Mouse (Mus musculus): ENCODE measurements around the gene Ndufa10. TPM values are rescaled to one million over a fixed set of nuclear protein-coding genes. Genes with fewer than 3 reads are reported as not detected.

The Ndufa10 gene
- polyA plus RNA-seq, 1 experiment from 2014 or later = 248 TPM

DNA sequence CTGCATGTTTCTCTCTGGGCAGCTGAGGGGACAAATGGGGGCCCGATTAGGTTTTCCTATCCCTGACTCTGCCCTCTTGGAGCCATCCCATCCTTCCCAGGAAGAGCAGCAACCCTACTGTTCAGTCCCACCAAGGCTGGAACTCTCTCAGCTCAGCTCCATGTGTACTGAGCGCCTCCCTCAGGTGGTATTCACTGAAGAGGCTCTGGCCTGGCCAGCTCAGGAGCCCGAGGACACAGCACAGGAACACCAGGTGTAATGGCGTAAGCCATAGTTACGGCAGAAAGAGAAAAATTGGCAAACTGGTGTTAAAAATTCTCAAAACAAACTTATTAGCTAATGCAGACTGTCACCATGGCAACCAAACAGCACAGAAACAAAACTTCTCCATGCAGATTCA is 68.5 kb downstream of the Ndufa10 start:
- no peak overlapping the region for H3K27ac ChIP-seq
- no peaks in the 10 kb centered on the region for H3K36me3 ChIP-seq
- H3K4me1 ChIP-seq = no peaks in the 10 kb centered on the region
- no peak overlapping the region for H3K9ac ChIP-seq
- no peak for ATAC-seq (ENCODE audit: low FRiP score)
- H3K4me3 ChIP-seq = no peak overlapping the region
- WGBS = 81% methylated on average over 5 of the region's 5 CpGs
- H3K4me2 ChIP-seq (replicated peaks) = no peak overlapping the region
- H3K9me3 ChIP-seq (replicated peaks) = no peaks in the 10 kb centered on the region
- H3K27me3 ChIP-seq = no peaks in the 10 kb centered on the region

DNA sequence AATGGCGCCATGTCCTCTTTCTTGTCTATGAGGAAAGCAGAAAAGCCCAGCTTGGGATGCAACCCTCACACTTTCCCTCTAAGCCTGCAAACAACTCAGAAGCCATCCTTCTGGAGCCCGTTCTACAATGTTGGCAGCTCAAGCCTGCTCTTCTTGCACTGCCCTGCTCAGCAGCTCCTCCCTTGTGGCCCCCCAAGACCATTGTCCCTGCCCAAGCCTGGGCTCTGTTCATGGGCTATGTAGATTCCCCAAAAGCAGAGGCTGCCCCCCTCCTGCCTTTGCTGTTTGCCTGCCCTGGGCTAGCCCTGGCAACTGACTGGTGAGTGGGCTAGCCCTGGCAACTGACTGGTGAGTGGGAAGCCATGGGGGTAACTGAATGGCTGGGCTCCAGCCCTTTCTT is 73.1 kb downstream of the Ndufa10 start:
- H3K9me3 ChIP-seq (replicated peaks) = no peaks in the 10 kb centered on the region
- H3K4me1 ChIP-seq = peaks cover 14% of the 10 kb centered on the region
- no peak overlapping the region for H3K4me3 ChIP-seq
- no peaks in the 10 kb centered on the region for H3K27me3 ChIP-seq
- ATAC-seq (ENCODE audit: low FRiP score) = no peak
- 89% methylated on average over 2 of the region's 2 CpGs for WGBS
- H3K4me2 ChIP-seq (replicated peaks) = no peak overlapping the region
- no peak overlapping the region for H3K9ac ChIP-seq
- no peaks in the 10 kb centered on the region for H3K36me3 ChIP-seq
- H3K27ac ChIP-seq = no peak overlapping the region

DNA sequence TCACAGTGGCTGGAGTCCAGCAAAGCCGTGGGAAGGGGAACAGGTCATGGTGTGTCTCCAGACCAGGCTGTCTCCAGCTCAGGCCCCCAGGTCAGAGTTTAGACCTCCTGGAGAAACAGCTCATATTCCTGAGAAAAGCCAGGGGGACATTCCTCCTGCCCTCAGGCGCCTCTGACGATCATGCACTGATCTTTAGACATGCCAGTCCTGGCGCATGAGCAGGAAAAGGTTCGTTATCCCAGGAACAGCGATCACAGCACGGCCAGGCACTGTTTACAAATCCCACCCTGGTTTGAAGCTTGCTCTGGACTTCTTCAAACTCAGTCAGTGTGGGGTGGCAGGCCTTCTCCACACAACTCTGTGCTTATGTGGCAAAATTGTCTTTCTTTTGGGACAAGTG is 75.1 kb downstream of the Ndufa10 start:
- H3K4me2 ChIP-seq (replicated peaks) = no peak overlapping the region
- H3K27ac ChIP-seq = no peak overlapping the region; the same call in 1 of the 2 replicates
- H3K27me3 ChIP-seq = no peaks in the 10 kb centered on the region
- no peaks in the 10 kb centered on the region for H3K36me3 ChIP-seq
- WGBS = 65% methylated on average over 7 of the region's 7 CpGs
- H3K4me1 ChIP-seq = peaks cover 14% of the 10 kb centered on the region
- H3K9me3 ChIP-seq (replicated peaks) = no peaks in the 10 kb centered on the region
- no peak for ATAC-seq (ENCODE audit: low FRiP score)
- H3K4me3 ChIP-seq = no peak overlapping the region
- H3K9ac ChIP-seq = no peak overlapping the region

DNA sequence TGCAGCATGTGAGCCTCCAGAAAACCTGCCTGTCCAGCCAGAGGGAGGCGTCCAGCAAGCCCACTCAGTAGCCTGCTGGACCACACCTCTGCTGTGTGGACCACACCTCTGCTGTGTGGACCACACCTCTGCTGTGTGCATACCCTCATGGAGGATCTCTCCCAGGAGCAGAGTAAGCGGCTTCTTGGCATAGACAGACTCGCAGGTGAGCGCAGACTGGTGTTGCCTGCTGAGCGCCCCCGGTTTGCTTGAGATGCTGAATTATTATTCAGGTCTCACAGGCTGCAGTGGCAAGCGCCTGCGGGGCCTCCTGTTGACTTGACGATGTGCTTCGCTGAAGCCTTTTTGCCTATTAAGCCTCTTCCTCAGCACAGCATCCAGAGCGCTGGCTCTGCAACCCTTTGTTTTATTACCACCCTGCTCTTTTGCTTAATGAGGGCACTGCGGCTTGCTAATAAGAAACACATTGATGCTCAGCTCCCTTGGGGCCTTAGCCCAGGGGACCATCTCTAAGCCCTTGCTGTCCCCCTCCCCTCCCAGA is 76.1 kb downstream of the Ndufa10 start:
- Histone ChIP-seq H3K4me1 (peaks cover 14% of the 10 kb centered on the region), H3K4me2 (replicated peaks) (peak overlapping the region; percentile 27), H3K9ac (peak overlapping the region; percentile 18; the same call in 1 of the 2 replicates), H3K36me3 (no peaks in the 10 kb centered on the region), H3K4me3 (no peak overlapping the region), H3K27me3 (no peaks in the 10 kb centered on the region), H3K27ac (peak overlapping the region; percentile 64), H3K9me3 (replicated peaks) (no peaks in the 10 kb centered on the region)
- peak; percentile 73 for ATAC-seq (ENCODE audit: low FRiP score)
- WGBS = 12% methylated on average over 12 of the region's 12 CpGs

DNA sequence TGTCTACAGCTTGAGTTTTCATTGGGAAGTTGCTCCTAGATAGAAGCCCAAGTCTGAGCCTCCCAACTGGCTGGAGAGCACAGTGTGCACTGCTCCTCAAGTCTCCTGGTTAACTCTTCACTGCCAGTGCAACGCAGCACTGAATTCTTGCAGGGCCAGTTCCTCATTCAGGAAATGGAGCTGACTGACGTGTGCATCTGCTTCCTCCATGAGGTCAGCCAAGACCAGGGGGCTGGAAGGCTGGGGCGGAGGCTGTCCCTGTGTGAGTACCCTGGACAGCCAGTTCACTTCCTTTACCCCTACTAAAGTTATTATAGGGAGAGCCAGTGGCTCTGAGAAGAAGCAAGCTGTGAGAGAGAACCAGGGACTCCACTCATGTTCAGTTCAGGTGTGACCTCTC is 79.4 kb downstream of the Ndufa10 start:
- Histone ChIP-seq H3K27me3 (no peaks in the 10 kb centered on the region), H3K9ac (no peak overlapping the region), H3K9me3 (replicated peaks) (no peaks in the 10 kb centered on the region), H3K36me3 (no peaks in the 10 kb centered on the region), H3K4me1 (peaks cover 14% of the 10 kb centered on the region), H3K4me2 (replicated peaks) (no peak overlapping the region), H3K27ac (no peak overlapping the region), H3K4me3 (no peak overlapping the region)
- ATAC-seq (ENCODE audit: low FRiP score) = no peak
- 85% methylated on average over 3 of the region's 3 CpGs for WGBS

DNA sequence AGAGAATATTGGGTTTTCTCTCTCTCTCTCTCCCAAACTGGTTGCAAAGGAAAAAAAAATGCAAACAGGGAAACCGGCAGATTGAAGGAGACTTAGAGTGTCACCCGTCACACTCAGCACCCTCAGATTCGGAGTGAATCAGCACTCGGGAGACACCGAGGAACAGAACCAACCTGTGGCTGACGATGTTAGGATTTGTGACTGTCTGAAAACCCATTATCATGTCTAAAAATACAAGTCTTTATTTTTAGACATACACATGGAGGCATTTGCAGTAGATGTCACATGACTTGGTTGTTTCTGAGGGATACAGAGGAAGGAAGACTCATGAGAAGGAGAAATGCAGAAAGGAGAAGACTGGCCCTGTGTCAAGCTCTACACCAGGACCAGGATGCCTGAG is 80.5 kb downstream of the Ndufa10 start:
- Histone ChIP-seq H3K9ac (no peak overlapping the region), H3K4me1 (peaks cover 10% of the 10 kb centered on the region), H3K36me3 (no peaks in the 10 kb centered on the region), H3K27me3 (no peaks in the 10 kb centered on the region), H3K4me3 (no peak overlapping the region), H3K4me2 (replicated peaks) (no peak overlapping the region), H3K27ac (no peak overlapping the region), H3K9me3 (replicated peaks) (no peaks in the 10 kb centered on the region)
- 96% methylated on average over 6 of the region's 6 CpGs for WGBS
- ATAC-seq (ENCODE audit: low FRiP score) = no peak

Small RNAs within 50 kb of the gene (microRNA-seq; reads per million reads assigned to microRNA genes)
- 5.2 reads per million, percentile 13 among the genes with 10 or more reads in this experiment for gene Mir6900

Other genes starting within 250 kb of the Ndufa10 start
- gene Olfr1416, start 11.3 kb upstream of the Ndufa10 start, polyA plus RNA-seq (2016; fragmentation: Nextera tagmentation; extraction: Ambion mirVana) = not detected in 2 replicates
- gene Olfr1415, start 22.2 kb upstream of the Ndufa10 start, polyA plus RNA-seq (2016; fragmentation: Nextera tagmentation; extraction: Ambion mirVana) = not detected in 2 replicates
- gene Olfr1414, start 44.8 kb upstream of the Ndufa10 start, polyA plus RNA-seq (2016; fragmentation: Nextera tagmentation; extraction: Ambion mirVana) = not detected in 2 replicates
- not detected in 2 replicates for gene Olfr1413, start 97.5 kb upstream of the Ndufa10 start, polyA plus RNA-seq (2016; fragmentation: Nextera tagmentation; extraction: Ambion mirVana)
- gene Olfr1412, start 111.9 kb upstream of the Ndufa10 start, polyA plus RNA-seq (2016; fragmentation: Nextera tagmentation; extraction: Ambion mirVana) = not detected in 2 replicates
- gene Olfr1411, start 120.6 kb upstream of the Ndufa10 start, polyA plus RNA-seq (2016; fragmentation: Nextera tagmentation; extraction: Ambion mirVana) = not detected in 2 replicates
- gene Olfr1410, start 131.9 kb upstream of the Ndufa10 start, polyA plus RNA-seq (2016; fragmentation: Nextera tagmentation; extraction: Ambion mirVana) = not detected in 2 replicates
- gene Olfr12, start 143.9 kb upstream of the Ndufa10 start, polyA plus RNA-seq (2016; fragmentation: Nextera tagmentation; extraction: Ambion mirVana) = not detected in 2 replicates
- 333 and 394 TPM in 2 replicates for gene Cops9, start 168.1 kb upstream of the Ndufa10 start, polyA plus RNA-seq (2016; fragmentation: Nextera tagmentation; extraction: Ambion mirVana)
- not detected in 2 replicates for gene Otos, start 175.0 kb upstream of the Ndufa10 start, polyA plus RNA-seq (2016; fragmentation: Nextera tagmentation; extraction: Ambion mirVana)

All from hindbrain, embryonic 12.5 days (tissue).